Mouse (Mus musculus) stomach, postnatal 0 days (tissue): ENCODE results near the gene Vapa.

Source experiments
- CTCF ChIP-seq: IDR thresholded peaks from 2 replicates; pipeline ENCODE4 v1.5.1; 2016; ENCODE audit warnings: antibody characterized with exemption, low read depth, mild to moderate bottlenecking, moderate library complexity
- EP300 ChIP-seq: optimal IDR thresholded peaks from 2 replicates; pipeline ENCODE3; 2016; ENCODE audit warnings: antibody characterized with exemption

DNA sequence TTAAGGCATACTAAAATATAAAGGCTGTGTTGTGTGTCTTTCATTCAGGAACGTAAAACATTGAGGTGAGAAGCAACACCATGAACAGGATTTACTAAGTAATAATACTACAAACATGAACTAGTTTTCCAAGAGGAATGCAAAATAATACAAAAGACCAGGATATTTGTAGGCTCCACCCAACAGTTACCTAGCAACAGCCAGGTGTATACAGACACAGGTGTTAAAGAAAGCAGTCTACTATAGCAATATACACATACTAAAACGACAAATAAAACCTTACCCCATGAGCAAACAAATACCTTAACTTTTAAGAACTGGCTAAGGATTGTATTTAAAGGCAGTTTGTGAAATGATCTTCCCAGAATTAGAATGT is 5.1 kb downstream of the Vapa start:
- TF ChIP-seq CTCF (no peak), EP300 (no peak)
